Mouse (Mus musculus) midbrain, embryonic 16.5 days (tissue): ENCODE measurements around the gene Foxd1. TPM values are rescaled to one million over a fixed set of nuclear protein-coding genes. Genes with fewer than 3 reads are reported as not detected.

Experiments used
- ATAC-seq: fragments of 200-750 bp; cut with Nextera tagmentation; 2 replicates; pipeline ENCODE4 v1.8.0; 2017; ENCODE audit warnings: moderate TSS enrichment
- H3K27ac ChIP-seq: fragments of 300-500 bp; sonication (generic); 2 replicates; pipeline ENCODE4 v1.5.1; 2014; ENCODE audit warnings: mild to moderate bottlenecking, low read length, mixed read lengths
- H3K27me3 ChIP-seq: fragments of 300-500 bp; sonication (generic); 2 replicates; pipeline ENCODE4 v1.6.1; 2014; ENCODE audit warnings: low read depth, low read length, mixed read lengths; ENCODE audit not compliant: control insufficient read depth, insufficient read depth
- H3K36me3 ChIP-seq: fragments of 300-500 bp; sonication (generic); 2 replicates; pipeline ENCODE4 v1.6.1; 2014; ENCODE audit warnings: mild to moderate bottlenecking, low read length, moderate library complexity, mixed read lengths; ENCODE audit not compliant: control insufficient read depth, insufficient read depth
- H3K4me1 ChIP-seq: fragments of 300-500 bp; sonication (generic); 2 replicates; pipeline ENCODE4 v1.6.1; 2014; ENCODE audit warnings: mild to moderate bottlenecking, low read length, mixed read lengths; ENCODE audit not compliant: control insufficient read depth, insufficient read depth
- H3K4me2 ChIP-seq: fragments of 300-500 bp; sonication (generic); 2 replicates; pipeline ENCODE4 v1.6.1; 2014; ENCODE audit warnings: mild to moderate bottlenecking, low read length, mixed read lengths
- H3K4me3 ChIP-seq: fragments of 300-500 bp; sonication (generic); 2 replicates; pipeline ENCODE4 v1.5.1; 2014; ENCODE audit warnings: low read depth, mild to moderate bottlenecking, low read length, moderate library complexity, mixed read lengths
- H3K9ac ChIP-seq: fragments of 300-500 bp; sonication (generic); 2 replicates; pipeline ENCODE4 v1.6.1; 2014; ENCODE audit warnings: low read depth, low read length, mixed read lengths
- H3K9me3 ChIP-seq: fragments of 300-500 bp; sonication (generic); replicated peaks from 2 replicates; pipeline ENCODE4 v1.6.1; 2014; ENCODE audit warnings: mild to moderate bottlenecking, low read length, mixed read lengths; ENCODE audit not compliant: control insufficient read depth, poor library complexity, severe bottlenecking
- WGBS: fragments of 180-500 bp; shearing (Covaris S2); extraction: QIAGEN DNeasy Blood & Tissue Kit; methylation state at CpG from one replicate; pipeline ENCODE4 v1.1.7; 2014; 5-methylcytosine and 5-hydroxymethylcytosine counted together
- polyA plus RNA-seq: library from polyadenylated mRNA; unstranded; fragments of >200 nt; fragmentation: Nextera tagmentation; extraction: Ambion mirVana; gene quantifications from 2 replicates; pipeline ENCODE4 v1.2.1, GENCODE M21; 2015

Foxd1 gene
- polyA plus RNA-seq, 1 experiment from 2014 or later = 0.49 TPM

DNA sequence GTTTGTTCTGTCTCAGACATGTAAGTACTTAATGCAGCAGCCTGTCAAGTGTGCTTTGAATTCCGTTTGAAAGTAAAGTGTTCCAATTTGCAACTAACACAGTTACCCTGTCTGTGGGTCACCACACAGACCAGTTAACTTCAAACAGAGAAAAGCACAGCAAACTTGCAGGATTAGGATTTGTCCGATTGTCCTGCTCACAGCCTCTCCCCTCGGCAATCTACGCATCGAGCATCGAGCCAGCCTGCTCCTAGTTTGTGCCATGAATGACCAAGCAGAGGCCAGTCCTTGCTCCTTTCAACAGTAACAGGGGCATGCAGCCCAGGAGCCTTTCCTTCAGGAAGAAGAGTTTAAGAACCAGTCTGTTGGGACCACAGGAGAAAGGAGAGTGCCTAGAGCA lies 15.0 kb downstream of the Foxd1 start:
- ATAC-seq = no peak
- H3K27me3 ChIP-seq = peaks cover 50% of the 10 kb centered on the region
- no peak overlapping the region for H3K27ac ChIP-seq
- H3K4me3 ChIP-seq = no peak overlapping the region
- H3K4me2 ChIP-seq = no peak overlapping the region
- H3K9ac ChIP-seq = no peak overlapping the region
- WGBS = 7% methylated on average over 6 of the region's 6 CpGs
- no peaks in the 10 kb centered on the region for H3K4me1 ChIP-seq
- no peaks in the 10 kb centered on the region for H3K36me3 ChIP-seq
- no peaks in the 10 kb centered on the region for H3K9me3 ChIP-seq

DNA sequence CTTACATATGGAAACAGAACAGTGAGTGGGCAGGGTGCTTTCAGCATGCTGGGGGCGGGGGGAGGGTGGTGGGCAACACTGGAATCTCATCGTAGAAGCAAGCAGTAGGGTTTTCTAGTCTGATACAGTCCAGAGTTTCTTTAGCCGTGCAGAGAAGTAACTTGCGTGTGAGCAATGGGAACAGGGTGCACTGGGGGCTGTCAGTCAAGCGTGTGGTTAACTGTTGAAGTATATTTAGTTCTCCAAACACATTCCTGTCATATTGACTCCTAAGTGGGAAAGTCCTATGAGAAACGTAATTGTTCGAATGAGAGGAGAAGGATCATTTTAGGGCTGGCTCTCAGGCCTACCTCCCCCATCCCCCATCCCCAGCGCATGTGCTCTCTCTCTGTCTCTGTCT lies 20.5 kb downstream of the Foxd1 start:
- peaks cover 17% of the 10 kb centered on the region for H3K27me3 ChIP-seq
- no peak overlapping the region for H3K4me2 ChIP-seq
- ATAC-seq = no peak
- WGBS = 75% methylated on average over 8 of the region's 8 CpGs
- H3K9me3 ChIP-seq = no peaks in the 10 kb centered on the region
- no peak overlapping the region for H3K9ac ChIP-seq
- H3K36me3 ChIP-seq = no peaks in the 10 kb centered on the region
- H3K4me3 ChIP-seq = no peak overlapping the region
- H3K4me1 ChIP-seq = no peaks in the 10 kb centered on the region
- no peak overlapping the region for H3K27ac ChIP-seq

DNA sequence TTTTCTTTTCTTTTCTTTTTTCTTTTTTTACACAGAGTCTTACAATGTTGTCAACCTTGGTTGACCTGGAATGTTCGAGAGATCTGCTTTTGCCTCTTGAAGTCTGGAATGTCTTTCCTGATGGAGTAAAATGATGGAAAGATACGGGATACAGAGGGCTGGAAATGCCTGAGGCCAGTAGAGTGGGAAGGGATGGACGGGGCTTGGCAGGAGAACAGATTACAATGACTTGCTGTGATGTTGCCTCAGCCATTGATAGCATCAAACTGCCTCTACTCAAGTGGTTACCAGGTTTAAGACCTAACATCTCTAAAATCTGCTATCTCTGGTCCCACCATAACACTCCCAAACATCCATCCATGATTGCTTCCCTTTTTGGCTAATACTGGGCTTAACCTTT lies 20.9 kb downstream of the Foxd1 start:
- H3K4me1 ChIP-seq = no peaks in the 10 kb centered on the region
- ATAC-seq = no peak
- H3K27me3 ChIP-seq = peaks cover 13% of the 10 kb centered on the region

DNA sequence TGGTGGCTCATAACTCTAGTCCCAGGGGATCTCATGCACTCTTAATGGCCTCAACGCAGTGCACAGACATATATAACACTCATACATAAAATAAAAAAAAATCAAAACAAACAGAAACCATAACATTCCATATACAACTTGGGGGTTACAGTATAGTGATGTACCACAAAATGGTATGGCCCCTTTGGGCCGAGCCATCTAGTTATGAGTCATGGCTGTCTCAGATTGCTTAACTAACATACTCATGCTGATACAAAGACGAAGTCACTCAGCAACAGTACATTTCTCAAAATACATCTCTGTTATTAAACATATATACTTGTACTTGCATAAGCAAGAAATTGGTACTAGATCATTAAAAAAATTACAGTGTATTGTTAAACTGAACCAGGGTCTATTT lies 23.7 kb downstream of the Foxd1 start:
- no peaks in the 10 kb centered on the region for H3K9me3 ChIP-seq
- no peak for ATAC-seq
- H3K4me2 ChIP-seq = no peak overlapping the region
- no peaks in the 10 kb centered on the region for H3K36me3 ChIP-seq
- no peak overlapping the region for H3K9ac ChIP-seq
- no peaks in the 10 kb centered on the region for H3K4me1 ChIP-seq
- no peak overlapping the region for H3K4me3 ChIP-seq
- no peak overlapping the region for H3K27ac ChIP-seq
- WGBS = 89% methylated on average over 3 of the region's 3 CpGs
- no peaks in the 10 kb centered on the region for H3K27me3 ChIP-seq

More for the DNA sequence above, 20.9 kb downstream of the Foxd1 start:
- Histone ChIP-seq H3K27ac (no peak overlapping the region), H3K4me2 (no peak overlapping the region), H3K36me3 (no peaks in the 10 kb centered on the region), H3K9me3 (no peaks in the 10 kb centered on the region), H3K4me3 (no peak overlapping the region), H3K9ac (no peak overlapping the region)
- 67% methylated on average over 3 of the region's 3 CpGs for WGBS

DNA sequence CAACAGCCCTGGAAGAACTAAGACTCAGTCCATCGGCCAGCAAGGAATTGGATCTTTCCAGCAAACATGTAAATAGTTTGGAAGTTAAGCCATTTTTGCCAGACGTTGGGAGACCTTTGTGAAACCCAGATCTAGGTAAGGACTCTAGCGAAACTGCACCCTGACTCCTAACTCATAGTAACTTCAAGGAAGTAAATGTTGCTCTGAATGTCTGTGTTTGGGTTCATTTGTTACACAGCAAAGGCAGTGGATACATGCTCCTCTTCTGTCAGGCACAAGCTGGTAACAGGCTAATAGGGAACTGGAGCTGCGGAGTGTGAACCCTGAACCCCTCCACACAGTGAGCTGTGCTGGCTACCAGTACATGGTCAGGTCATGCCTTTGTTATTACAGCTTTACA lies 28.7 kb downstream of the Foxd1 start:
- Histone ChIP-seq H3K4me3 (no peak overlapping the region), H3K27me3 (no peaks in the 10 kb centered on the region), H3K9me3 (peaks cover 7% of the 10 kb centered on the region; the same call in 1 of the 2 replicates), H3K4me2 (no peak overlapping the region), H3K36me3 (no peaks in the 10 kb centered on the region), H3K27ac (no peak overlapping the region), H3K9ac (no peak overlapping the region), H3K4me1 (no peaks in the 10 kb centered on the region)
- ATAC-seq = no peak
- WGBS = 88% methylated on average over 4 of the region's 4 CpGs

DNA sequence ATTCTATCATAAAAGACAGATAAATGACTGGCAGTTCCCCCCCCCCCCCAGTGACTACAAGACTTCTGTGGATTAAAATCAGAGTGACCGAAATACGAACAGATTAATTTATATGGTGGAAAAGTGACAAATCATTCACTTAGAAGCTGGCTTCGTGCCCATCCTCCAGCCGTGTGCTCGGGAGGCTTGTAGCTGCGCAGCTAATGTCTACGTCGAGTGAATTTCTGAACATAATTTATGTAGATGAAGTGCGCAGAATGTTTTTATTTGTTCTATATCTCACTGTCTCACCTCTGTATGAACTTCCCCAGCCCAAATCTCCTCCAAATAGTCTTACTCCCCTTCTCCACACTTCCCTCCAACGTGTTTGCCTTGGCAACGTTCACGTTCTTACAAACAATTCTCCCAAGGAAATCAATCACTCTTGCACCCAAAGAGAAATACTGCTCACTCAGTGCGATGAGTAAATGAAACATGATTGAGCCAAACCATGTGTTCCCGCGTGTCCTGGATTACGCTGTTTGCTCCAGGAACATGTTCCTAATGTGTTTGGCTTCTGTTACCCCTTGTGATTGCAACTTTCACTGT lies 30.0 kb downstream of the Foxd1 start:
- Histone ChIP-seq H3K4me2 (no peak overlapping the region), H3K27ac (no peak overlapping the region), H3K9me3 (peaks cover 7% of the 10 kb centered on the region; the same call in 1 of the 2 replicates), H3K4me1 (no peaks in the 10 kb centered on the region), H3K9ac (no peak overlapping the region), H3K36me3 (no peaks in the 10 kb centered on the region), H3K27me3 (peaks cover 10% of the 10 kb centered on the region), H3K4me3 (no peak overlapping the region)
- no peak for ATAC-seq
- WGBS = 86% methylated on average over 16 of the region's 16 CpGs

DNA sequence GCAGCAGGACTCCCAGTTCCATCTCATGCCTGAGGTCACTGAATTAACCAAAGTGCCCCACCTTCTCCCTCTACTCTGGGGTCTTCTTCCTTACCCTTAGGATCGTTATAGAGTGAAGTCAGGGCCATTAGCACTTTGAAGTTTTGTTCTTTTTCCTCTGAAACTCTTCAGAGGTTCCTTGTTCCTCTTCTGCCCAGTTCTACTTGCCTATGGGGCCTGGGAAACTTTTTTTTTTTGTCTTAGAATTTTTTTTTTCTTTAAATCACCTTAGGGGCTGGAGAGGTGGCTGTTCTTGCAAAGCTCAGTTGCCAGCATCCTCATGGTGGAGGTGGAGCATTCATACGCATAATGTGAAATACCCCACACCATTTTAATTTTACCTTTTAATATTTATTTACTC lies 31.8 kb downstream of the Foxd1 start:
- Histone ChIP-seq H3K4me1 (peaks cover 4% of the 10 kb centered on the region; the same call in 1 of the 2 replicates), H3K27me3 (peaks cover 25% of the 10 kb centered on the region), H3K36me3 (no peaks in the 10 kb centered on the region), H3K4me2 (no peak overlapping the region), H3K9ac (no peak overlapping the region), H3K4me3 (no peak overlapping the region), H3K27ac (no peak overlapping the region), H3K9me3 (peaks cover 7% of the 10 kb centered on the region; the same call in 1 of the 2 replicates)
- WGBS = 79% methylated on average over 2 of the region's 2 CpGs
- no peak for ATAC-seq

DNA sequence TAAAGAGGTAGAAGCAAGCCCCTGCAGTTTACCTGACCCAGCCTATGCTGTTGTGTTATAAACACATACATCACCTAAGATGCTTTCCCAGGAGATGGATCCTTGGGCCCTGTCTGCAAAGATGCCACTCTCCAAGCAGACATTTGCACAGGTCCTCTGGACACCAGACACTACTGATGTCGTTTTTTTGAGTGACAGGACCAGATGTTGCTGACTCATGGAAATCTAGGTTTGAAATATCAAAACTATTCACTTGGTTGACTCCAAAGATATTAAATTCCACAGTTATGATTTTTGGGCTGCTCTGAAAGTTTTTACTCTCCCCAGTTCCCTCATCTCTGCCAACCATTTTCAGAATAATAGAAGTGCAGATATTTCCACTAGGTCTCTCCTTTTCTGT lies 35.0 kb downstream of the Foxd1 start:
- H3K4me1 ChIP-seq = peaks cover 10% of the 10 kb centered on the region; the same call in 1 of the 2 replicates

DNA sequence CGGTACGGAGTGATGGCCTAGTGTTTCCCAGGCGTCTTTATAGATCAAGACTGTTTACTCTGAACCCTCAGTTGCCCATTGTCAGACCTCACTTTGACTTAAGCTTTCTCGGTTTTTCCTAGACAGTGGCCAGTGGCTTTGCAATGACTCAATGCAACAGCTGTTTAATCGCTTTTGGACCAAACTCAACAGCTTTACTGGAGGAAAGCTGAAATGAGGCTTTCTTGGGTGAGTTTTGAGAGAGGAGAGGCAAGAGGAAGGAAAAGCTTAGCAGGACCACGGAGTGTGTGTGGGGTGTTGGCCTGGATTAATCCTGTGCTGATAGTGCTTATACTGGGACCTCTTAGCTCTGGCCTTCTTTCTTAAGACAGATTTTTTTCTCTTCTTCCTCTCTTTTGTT lies 36.3 kb downstream of the Foxd1 start:
- Histone ChIP-seq H3K9ac (no peak overlapping the region), H3K27ac (no peak overlapping the region), H3K4me1 (peaks cover 10% of the 10 kb centered on the region; the same call in 1 of the 2 replicates), H3K36me3 (no peaks in the 10 kb centered on the region), H3K4me2 (peak overlapping the region; percentile 91), H3K27me3 (peaks cover 44% of the 10 kb centered on the region), H3K9me3 (peaks cover 7% of the 10 kb centered on the region; the same call in 1 of the 2 replicates), H3K4me3 (no peak overlapping the region)
- no peak for ATAC-seq
- WGBS = 14% methylated on average over 6 of the region's 6 CpGs

More for the DNA sequence above, 35.0 kb downstream of the Foxd1 start:
- WGBS = 85% methylated on average over 1 of the region's 1 CpGs
- ATAC-seq = no peak
- H3K36me3 ChIP-seq = no peaks in the 10 kb centered on the region
- H3K4me2 ChIP-seq = no peak overlapping the region
- peaks cover 7% of the 10 kb centered on the region; the same call in 1 of the 2 replicates for H3K9me3 ChIP-seq
- peaks cover 44% of the 10 kb centered on the region for H3K27me3 ChIP-seq
- no peak overlapping the region for H3K4me3 ChIP-seq
- H3K27ac ChIP-seq = no peak overlapping the region
- no peak overlapping the region for H3K9ac ChIP-seq
